Mouse (Mus musculus): Measurements from ENCODE around the gene Slfnl1. TPM values are rescaled to one million over a fixed set of nuclear protein-coding genes. Genes with fewer than 3 reads are reported as not detected.

Gene Slfnl1
- total RNA-seq (2017): 0.18 TPM in 1 of 2 replicates, not detected in the other

DNA sequence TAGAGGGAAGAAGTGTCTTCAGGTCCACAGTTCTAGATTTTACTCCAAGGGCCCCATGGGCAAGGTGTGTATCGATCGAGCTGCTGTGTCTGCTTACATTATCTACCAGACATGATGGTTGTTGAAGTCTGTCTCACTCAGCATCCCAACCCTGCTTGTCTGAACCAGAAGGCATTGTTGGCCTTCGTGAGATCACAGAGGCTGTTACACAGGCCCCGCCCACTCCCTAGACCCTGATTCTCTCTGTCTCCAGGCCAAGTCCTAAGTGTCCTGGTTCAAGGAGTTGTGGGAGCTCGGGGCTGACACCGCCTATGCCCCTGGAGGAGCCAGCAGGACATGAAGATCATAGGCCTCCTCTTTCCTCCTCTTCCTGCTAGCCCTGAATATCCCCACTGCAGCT is at the start of gene Slfnl1:
Slfnl1 (plus strand) TSS at position 246 of the 400 bp plus-strand sequence.
- no peak for ATAC-seq (replicated peaks; ENCODE audit: low read depth, poor library complexity, severe bottlenecking)

DNA sequence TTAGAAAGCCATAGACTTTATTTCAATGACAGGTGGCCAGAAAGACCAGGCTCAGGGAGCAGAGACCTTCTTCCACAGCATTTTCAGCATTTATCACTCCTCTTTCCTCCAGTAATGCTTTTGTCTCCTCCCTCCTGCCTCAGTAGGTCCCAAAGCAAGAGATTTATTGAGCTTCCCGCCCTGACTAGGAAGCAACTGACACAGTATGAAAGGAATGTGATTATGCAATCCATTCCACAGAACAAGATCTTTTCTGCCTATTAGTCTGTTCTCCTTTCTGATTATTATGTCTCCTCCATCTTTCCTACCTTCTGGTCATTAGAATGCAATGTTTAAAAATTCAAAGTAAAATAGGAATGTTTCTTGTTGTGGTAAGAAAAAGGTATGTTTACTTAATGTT is 44.3 kb upstream of the Slfnl1 start:
- no peak for ATAC-seq (replicated peaks; ENCODE audit: low read depth, poor library complexity, severe bottlenecking)

DNA sequence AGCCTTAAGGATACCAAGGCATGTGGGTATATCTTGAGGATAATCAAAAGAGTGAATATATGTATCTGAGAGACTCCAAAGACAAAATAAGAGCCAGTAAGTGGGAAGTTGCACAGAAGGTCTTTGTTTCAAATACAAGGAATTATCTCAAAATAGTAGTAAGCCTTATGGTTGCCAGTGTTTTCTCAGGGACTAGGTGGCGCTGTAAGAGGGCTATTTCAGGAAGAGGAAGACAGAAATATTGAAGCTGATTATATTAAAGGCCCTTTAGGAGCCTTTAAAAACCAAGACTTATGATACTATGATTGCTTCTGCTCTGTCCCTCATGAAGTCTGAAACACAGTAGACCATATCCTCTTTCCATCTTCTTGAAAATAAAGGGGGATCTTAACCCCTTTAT is 25.1 kb upstream of the Slfnl1 start:
- ATAC-seq (replicated peaks; ENCODE audit: low read depth, poor library complexity, severe bottlenecking): no peak

DNA sequence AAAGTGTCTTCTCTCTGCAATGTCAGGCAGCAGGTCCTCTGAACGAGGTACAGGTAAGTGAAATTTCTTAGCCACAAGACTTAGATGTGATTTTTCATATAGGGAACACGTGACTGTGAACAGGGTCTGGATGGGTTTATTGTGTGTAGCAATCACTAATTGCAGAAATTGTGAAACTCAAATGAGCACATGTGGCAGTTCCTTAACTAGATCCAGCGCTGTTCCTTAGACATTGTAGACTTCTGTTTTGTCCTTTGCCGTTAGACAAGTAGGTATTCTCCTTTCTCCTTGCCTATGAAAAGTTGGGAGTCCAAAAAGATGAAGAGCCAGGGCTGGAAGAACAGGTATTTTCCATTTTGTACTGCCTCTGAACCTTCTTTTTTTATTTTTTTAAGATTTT is 20.8 kb upstream of the Slfnl1 start:
- no peak for ATAC-seq (replicated peaks; ENCODE audit: low read depth, poor library complexity, severe bottlenecking)

DNA sequence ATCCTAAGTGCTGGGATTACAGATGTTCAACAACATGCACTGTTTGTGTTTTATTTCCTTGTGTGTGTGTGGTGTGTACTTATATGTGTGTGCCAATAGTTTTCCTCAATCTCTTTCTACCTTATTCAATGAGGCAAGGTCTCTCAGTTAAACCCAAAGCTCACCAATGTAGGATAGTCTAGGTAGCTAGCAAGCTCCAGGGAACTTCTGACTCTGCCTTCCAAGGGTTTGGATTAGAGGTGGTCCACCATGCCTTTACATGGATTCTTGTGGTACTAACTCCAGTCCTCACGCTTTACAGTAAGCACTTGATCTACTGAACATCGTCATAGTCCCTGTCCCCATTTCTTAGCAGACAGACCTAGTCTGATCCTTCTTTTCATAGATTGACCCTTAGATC is 17.7 kb upstream of the Slfnl1 start:
- no peak for ATAC-seq (replicated peaks; ENCODE audit: low read depth, poor library complexity, severe bottlenecking)

DNA sequence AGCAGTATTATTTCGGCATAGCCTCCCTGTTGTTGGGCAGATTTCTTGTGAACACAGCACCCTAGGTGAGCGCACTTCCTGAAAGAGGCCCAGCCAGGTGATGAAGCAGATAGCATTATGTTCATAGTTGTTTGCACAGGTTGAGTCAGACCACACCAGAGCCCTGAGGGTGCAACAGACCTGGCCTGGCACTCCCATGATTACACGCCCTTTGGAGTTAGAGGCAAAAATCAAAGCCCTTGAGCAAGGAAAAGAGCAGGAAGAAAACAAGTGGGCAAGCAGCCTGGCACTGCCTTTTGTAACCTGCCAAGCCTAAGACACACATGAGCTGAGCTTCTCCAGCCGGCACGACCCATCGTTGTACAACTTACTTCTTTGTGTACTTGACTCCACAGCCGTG is 15.5 kb upstream of the Slfnl1 start:
- no peak for ATAC-seq (replicated peaks; ENCODE audit: low read depth, poor library complexity, severe bottlenecking)

DNA sequence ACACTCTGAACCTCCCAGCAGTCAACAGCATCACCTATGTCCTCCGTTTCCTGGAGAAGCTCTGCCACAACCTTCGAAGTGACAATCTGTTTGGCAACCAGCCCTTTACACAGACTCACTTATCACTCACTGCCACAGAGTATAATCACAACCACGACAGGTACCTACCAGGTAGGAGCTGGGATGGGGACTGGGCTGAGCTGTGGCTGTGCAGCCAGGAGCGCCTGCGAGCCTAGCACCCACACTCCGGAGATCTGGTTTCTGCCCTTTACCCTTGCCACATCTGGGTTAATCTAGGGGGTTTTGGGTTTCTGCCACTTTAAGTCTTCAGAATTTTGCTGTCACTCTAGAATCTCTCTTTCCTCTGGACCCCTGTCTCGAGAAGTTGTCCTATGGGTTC is 15.1 kb upstream of the Slfnl1 start:
- ATAC-seq (replicated peaks; ENCODE audit: low read depth, poor library complexity, severe bottlenecking): no peak

DNA sequence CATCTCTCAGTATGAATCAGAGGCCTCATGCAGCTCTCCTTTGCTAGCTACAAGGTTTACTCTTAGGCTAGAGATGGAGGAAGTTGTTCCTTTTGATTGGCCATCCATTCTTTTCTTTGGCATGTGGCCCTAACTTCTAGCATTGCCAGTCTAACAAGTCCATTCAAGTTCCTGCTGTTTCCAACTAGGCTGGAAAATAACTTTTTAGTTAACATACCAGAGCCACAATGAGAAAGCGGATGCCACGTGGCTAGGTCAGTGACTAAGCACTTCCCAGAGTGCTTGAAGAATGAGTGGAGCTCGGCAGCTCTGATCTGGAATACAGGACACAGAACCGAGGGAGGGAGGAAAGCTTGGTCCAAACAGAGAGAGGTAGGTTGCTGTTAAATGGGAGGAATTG is 14.7 kb upstream of the Slfnl1 start:
- ATAC-seq (replicated peaks; ENCODE audit: low read depth, poor library complexity, severe bottlenecking): no peak

DNA sequence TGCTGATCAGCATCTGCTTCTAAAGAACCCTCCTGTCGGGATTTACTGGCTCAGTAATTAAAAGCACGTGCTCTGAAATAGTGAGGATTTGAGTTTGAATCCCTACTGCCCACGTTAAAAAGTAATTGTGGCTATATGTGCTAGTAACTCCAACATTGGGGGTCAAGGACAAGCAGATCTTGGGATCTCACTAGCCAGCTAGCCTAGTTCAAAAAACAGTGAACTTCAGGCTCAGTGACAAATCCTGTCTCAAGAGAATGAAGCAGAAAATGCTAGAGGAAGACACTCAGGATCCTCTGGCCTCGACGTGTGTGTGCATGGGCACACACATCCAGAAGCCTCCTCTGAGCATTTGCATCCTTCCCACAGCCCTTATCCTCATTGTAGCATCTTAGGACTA is 10.3 kb upstream of the Slfnl1 start:
- ATAC-seq (replicated peaks; ENCODE audit: low read depth, poor library complexity, severe bottlenecking): no peak

DNA sequence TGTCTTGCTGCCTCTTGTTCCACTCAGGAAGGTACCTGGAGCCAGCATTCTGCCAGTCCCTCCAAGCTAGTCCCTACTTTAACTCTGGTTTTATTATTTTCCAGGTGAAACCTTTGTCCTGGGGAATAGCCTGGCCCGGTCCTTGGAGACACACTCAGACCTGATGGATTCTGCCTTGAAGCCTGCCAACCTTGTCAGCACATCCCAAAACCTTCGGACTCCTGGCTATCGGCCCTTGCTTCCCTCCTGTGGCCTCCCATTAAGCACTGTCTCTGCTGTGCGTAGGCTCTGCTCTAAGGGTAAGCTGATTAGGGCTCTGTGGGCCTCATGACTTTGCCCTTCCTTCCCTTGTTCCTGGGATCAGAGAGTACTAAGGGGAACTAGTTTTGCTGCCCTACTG is 9.7 kb upstream of the Slfnl1 start:
- no peak for ATAC-seq (replicated peaks; ENCODE audit: low read depth, poor library complexity, severe bottlenecking)

DNA sequence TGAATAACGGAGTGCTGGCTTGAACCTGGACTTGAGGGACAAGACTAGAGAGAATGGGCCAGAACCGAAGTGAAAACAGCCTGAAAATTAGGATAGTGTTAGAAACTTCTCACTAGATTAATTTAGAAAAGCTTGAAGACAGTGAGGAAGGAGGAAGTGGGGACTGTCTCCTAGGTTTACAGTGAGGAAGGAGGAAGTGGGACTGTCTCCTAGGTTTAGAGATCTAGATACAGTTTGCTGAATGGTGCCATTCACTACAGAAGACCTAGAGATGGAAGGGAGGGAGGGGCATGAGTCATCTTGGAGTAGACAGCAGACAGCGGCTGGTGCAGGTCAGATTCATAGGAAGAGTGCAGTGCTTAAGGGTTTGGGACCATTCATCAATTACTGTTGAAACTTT is 8.9 kb upstream of the Slfnl1 start:
- ATAC-seq (replicated peaks; ENCODE audit: low read depth, poor library complexity, severe bottlenecking): peak; percentile 89

DNA sequence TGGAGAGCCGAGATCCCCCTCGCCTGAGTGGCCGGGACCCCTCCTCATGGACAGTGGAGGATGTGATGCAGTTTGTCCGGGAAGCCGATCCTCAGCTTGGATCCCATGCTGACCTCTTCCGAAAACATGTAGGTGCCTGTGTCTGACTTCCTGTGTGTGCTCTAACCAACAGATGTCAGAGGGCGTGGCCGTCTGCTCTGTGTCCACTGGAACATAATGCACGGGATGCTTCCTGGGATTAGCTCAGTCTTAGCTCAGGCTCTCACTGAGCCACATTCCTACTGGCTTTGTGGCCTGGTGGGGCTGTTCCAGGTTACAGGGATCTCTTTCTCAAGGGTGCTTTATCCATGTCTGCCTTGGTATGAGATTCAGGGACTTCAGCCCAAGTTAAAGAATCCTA is 3.9 kb upstream of the Slfnl1 start:
- ATAC-seq (replicated peaks; ENCODE audit: low read depth, poor library complexity, severe bottlenecking): no peak

DNA sequence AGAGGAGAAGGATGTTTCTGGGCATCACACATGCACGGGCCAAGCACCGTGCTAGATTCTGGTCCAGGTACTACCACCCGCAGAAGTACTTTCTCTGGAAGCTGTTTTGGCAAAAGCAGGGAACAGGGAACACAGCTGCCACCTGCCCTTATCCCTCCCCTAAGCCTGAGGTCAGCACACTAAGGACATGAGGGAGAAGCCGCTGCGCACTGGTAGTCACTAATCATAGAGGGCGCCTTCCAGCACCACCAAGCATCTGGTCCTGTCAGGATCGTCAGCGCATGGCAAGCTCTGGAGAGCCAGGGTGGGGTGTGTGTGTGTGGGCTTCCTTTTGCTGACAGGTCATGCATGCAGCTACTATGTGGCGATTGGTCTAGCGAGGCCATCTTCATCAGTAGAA is 6.6 kb downstream of the Slfnl1 start:
- no peak for ATAC-seq (replicated peaks; ENCODE audit: low read depth, poor library complexity, severe bottlenecking)

DNA sequence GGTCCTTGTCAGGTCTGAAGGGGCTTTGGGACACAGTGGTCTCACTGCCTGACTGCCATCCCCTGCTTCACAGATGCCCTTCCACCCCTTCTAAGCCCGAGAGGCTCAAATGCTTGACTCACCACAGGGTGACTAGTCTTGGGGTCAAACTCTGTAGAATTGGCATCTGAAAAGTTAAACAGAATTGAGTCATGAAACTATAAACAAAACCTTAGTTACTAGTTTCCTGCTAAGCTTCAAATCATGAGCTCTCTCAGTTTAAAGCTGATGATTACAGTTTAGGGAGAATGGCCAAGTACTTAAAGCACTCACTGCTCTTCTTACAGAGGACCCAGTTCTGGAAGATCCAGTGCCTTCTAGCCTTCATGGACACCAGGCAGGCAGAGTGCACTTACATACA is 12.9 kb downstream of the Slfnl1 start:
- no peak for ATAC-seq (replicated peaks; ENCODE audit: low read depth, poor library complexity, severe bottlenecking)

DNA sequence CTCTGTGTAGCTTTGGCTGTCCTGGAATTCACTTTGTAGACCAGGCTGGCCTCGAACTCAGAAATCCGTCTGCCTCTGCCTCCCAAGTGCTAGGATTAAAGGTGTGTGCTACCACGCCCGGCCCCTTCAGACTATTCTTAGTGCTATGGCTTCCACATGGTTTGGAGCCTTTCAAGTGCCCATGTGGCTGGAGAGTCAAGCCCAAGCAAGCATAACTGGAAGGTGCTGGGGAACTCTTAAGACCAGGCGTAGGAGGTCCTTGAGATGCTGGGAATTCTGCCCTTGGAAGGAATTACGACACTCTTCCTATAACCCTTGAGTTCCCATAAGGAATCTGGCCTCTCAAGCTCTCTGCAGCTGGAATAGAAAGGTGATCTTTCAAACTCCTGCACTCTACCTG is 24.6 kb downstream of the Slfnl1 start:
- no peak for ATAC-seq (replicated peaks; ENCODE audit: low read depth, poor library complexity, severe bottlenecking)

DNA sequence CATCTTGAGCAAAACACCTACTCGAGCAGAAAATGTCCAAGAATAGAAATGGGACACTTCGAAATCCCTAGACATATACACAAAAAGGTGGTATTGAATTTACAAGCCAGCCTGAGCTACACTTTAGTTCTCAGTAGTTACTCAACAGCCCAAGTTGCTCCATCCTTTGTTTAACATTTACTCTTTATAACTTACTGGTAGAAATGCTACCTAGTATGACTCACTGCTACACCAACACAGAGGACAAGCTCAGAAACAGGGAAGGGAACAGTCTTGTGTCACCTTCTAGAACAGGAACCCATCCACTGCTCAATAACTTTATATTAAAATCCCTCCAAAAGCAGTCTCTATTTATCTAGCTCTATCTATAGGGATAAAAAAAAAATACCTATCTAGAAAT is 33.7 kb downstream of the Slfnl1 start:
- ATAC-seq (replicated peaks; ENCODE audit: low read depth, poor library complexity, severe bottlenecking): no peak

DNA sequence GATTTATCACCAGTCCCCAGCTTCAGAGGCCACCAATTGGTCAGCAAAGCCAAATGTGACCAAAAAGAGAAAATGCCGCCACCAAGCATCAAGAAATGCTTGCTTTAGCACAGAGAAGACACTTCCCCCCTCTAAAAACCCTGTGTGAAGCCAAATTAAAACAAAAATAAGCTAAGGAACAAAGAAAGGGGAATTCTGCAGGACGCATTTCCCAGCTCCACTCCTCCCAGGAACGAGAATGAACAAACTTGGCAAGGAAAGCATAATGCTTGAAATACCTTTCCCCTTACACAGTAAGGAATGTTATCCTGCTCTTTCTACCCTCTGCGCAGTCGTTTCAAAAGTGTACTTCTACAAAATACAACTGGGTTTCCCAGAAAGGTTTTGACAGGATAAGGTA is 36.0 kb downstream of the Slfnl1 start:
- ATAC-seq (replicated peaks; ENCODE audit: low read depth, poor library complexity, severe bottlenecking): no peak

DNA sequence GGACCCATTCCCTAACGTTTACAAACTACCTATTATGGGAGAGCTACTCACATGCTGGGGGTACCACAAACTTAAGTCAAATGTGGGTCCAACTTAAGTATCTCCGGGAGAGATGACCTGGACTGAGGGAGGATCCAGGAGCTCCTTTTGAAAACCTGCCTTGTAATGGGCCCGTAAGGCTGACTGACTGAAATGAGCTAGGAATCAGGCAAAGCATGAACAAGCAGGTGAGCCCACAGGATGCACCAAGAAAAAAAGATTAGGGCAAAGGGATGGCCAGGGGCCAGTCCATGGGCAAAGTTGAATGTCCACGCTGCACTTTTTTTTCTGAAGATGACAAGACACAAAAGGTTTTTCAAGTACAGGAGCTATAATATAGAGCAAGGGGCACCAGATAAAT is 37.0 kb downstream of the Slfnl1 start:
- no peak for ATAC-seq (replicated peaks; ENCODE audit: low read depth, poor library complexity, severe bottlenecking)

DNA sequence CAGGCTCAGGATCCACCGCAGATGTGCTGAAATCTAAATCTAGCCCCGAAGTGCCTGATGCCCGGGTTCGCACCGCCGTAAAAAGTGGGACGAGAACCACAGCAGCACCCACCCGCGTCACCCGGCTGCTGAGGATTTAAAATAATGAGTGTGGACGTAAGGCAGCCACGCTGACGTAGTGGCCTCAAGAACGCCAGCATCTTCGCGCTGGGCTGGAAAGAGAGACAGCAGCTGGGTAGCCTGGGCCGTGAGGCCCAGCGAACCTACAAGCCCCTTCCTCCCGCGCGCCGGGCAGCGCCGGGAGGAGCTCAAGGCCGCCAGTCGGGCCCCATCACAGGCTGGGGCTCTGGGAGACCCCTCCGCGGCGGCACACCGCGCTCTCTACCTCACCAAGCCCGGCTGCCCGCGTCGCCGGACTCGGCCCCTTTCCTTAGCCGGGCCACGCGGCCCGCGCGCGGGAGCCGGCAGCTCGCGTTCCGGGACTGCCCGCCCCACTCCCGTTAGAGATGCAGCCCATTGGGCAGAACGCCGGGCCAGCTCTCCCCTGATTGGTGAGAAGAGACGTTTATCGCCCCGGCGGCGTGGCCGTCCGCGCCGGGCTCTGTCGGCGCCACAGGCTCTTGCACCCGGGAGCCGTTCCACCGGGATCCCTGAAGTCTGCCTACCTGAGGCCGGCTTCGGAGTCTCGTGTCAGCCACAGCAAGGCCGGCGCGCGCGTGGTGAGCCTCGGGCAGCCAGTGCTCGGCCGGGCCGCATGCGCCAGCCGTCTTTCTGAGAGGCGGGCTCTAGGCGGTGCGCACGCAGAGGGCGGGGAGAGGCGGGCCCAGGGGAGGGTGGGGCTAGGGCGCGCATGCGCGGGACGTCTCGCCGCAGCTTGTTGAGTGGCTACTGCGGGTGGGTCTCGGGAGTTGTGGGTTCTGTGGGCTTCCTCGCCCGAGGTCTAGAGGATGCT is 37.7 kb downstream of the Slfnl1 start, which contains the start of gene Ctps:
Ctps (minus strand) TSS at position 791 of the 952 bp plus-strand sequence.
- peak; percentile 83 for ATAC-seq (replicated peaks; ENCODE audit: low read depth, poor library complexity, severe bottlenecking)

DNA sequence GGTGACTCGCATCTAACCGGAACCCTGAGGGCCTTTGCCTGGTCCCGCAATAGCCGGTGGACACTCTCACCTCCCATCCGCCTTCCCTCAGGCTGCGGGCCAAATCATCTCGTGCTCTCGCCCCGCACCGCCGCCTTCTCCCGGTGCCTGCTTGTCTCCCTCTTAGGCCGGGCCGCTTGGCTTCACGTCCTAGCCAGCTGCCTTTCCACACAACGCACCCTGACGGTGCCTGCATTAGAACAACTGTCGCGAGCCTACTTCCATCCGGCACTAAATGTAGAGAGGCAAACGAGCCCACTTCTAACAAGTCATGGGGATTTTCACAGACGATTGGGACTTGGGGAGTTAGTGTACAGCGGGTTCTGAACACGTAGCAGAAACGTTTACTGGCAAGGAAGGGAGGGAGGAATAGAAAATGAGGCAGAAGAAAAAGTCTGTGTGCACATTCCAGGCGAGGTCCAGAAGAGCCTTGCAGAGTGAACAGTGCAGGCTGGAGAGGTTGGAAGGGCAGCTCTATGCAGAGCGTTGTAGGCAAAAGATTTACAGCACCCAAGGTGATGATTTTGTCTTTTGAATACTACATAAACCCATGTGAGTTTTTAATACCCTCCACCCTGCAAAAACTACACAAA is 38.5 kb downstream of the Slfnl1 start:
- ATAC-seq (replicated peaks; ENCODE audit: low read depth, poor library complexity, severe bottlenecking): no peak

DNA sequence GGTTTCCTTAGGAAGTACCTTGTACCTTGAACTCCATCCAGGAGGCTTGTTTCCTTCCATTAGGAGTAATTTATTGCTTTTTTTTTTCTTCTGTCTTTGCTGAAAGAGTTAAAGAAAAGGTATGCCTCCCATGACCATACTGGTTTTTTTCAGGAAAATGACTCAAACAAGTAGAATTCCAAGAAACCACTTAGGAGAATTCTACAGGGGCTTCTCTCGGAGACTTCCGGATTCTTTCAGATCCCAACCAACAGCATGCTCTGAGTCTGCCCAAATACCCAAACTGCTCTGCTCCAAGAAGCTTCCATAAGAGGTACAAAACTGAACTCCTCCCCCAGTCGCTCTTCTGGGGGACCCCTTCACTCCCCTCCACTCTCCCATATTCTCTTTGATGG is 39.0 kb downstream of the Slfnl1 start:
- ATAC-seq (replicated peaks; ENCODE audit: low read depth, poor library complexity, severe bottlenecking): no peak

DNA sequence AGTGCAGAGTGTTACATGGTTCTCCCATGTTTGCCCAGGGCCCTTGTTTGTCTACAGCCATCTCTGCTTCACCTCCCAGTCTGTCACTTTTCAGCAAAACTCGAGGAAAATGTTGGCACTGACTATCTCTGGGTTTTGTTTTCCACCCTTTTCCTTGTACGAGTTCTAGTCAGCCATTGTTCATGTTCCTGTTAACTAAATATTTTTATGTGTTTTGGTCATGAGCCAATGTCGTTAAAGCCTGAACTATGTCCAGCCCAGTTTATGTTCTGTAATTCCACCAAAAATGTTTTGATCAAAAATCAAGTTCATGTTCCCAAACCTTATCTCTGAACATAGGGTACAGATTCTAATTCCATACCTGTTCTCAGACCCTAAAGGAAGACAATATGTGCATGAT is 39.7 kb downstream of the Slfnl1 start:
- no peak for ATAC-seq (replicated peaks; ENCODE audit: low read depth, poor library complexity, severe bottlenecking)

Measured in common myeloid progenitor, adult 5-6 weeks (primary cell).